Mouse (Mus musculus) myocyte (in vitro differentiated cells): ENCODE measurements around the gene Rbm42.

ENCODE experiments used
- CEBPB ChIP-seq: IDR thresholded peaks from 2 replicates; pipeline ENCODE4 v1.6.1; 2011; ENCODE audit warnings: mild to moderate bottlenecking, moderate library complexity; ENCODE audit not compliant: poor library complexity, insufficient read depth, severe bottlenecking
- E2F4 ChIP-seq: IDR thresholded peaks from one replicate; pipeline ENCODE4 v1.6.1; 2011; ENCODE audit warnings: mild to moderate bottlenecking, control low read depth, moderate library complexity; ENCODE audit not compliant: insufficient read depth
- MAX ChIP-seq: IDR thresholded peaks from one replicate; pipeline ENCODE4 v1.6.1; 2011; ENCODE audit warnings: low read depth, mild to moderate bottlenecking, control low read depth
- MYOD1 ChIP-seq, 3 experiments: IDR thresholded peaks; one replicate each; pipeline ENCODE4 v1.6.1; 2011; ENCODE audit warnings: control low read depth in 2 of 3, low read depth in 2 of 3, mild to moderate bottlenecking in 2 of 3, moderate library complexity in 1 of 3; ENCODE audit not compliant: insufficient read length in 2 of 3, control insufficient read depth in 1 of 3
- MYOG ChIP-seq, 3 experiments: IDR thresholded peaks; one replicate each; pipeline ENCODE4 v1.6.1; 2011; ENCODE audit warnings: control low read depth in 2 of 3, low read depth in 2 of 3, mild to moderate bottlenecking in 2 of 3; ENCODE audit not compliant: insufficient read length in 2 of 3, control insufficient read depth in 1 of 3, insufficient read depth in 1 of 3
- POLR2A ChIP-seq: IDR thresholded peaks from one replicate; pipeline ENCODE4 v1.6.1; 2011; ENCODE audit warnings: low read depth, mild to moderate bottlenecking, control low read depth, moderate library complexity; ENCODE audit not compliant: insufficient read length
- POLR2AphosphoS2 ChIP-seq: IDR thresholded peaks from one replicate; pipeline ENCODE4 v1.6.1; 2011; ENCODE audit warnings: low read depth, control low read depth; ENCODE audit not compliant: insufficient read length
- REST ChIP-seq: IDR thresholded peaks from one replicate; pipeline ENCODE4 v1.6.1; 2011; ENCODE audit warnings: mild to moderate bottlenecking, control low read depth, moderate library complexity; ENCODE audit not compliant: insufficient read depth, insufficient read length
- TCF12 ChIP-seq: IDR thresholded peaks from one replicate; pipeline ENCODE4 v1.6.1; 2011; ENCODE audit warnings: mild to moderate bottlenecking, control low read depth; ENCODE audit not compliant: poor library complexity, insufficient read depth, severe bottlenecking
- USF1 ChIP-seq: IDR thresholded peaks from one replicate; pipeline ENCODE4 v1.6.1; 2011; ENCODE audit warnings: low read depth, mild to moderate bottlenecking, control low read depth, moderate library complexity

- no peak for TF ChIP-seq POLR2A
- no peak for TF ChIP-seq E2F4
- TF ChIP-seq USF1 = no peak
- no peak for TF ChIP-seq CEBPB
- no peak for TF ChIP-seq REST
- TF ChIP-seq MYOD1 (IDR thresholded peaks at IDR 0.05; ENCODE audit: control insufficient read depth in 1 of 3, insufficient read length in 2 of 3, low read depth in 2 of 3) = no peak
- no peak for TF ChIP-seq TCF12
- no peak for TF ChIP-seq MYOG (IDR thresholded peaks at IDR 0.05; ENCODE audit: control insufficient read depth in 1 of 3, insufficient read depth in 1 of 3, insufficient read length in 2 of 3, low read depth in 2 of 3)
- TF ChIP-seq MAX = no peak
- TF ChIP-seq POLR2AphosphoS2 = no peak
Measured at GRCm38 (mm10) chr7:30596093-30596492, 54.0 kb downstream of the Rbm42 start.
